Mouse (Mus musculus) kidney, postnatal 25 days (tissue): Measurements from ENCODE around the gene Tnfrsf26.

ENCODE experiments used
- DNase-seq, 2 experiments: peaks; one replicate each; pipeline ENCODE4 v3.0.0; 2021; ENCODE audit warnings: mixed read lengths in 2 of 2

The Tnfrsf26 gene

GRCm38 (mm10) chr7:143599428-143600230, 28.9 kb downstream of the Tnfrsf26 start, which contains the start of gene Cars:
Cars (minus strand) TSS chr7:143600090.
- DNase-seq = peak; percentile 97

DNA sequence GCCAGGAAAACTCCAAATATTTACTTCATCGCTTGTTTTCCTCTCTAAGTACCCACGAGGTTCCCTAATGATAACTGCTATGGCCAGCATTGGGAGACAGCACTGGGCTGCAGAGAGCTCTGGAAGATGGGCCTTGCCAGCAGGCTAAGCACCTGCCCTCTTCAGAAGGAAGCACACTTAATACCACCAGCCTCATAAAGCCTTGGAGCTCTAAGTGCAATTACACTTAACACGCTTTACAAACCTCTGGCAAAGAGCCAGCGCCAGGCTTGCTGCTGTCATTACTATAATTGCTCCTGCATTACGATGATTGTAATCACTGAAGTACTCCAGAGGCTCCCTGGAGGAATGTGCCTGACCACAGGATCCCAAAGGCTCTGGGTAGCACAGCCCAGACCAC, 33.7 kb downstream of the Tnfrsf26 start:
- peak; percentile 39 to 49 for DNase-seq

- DNase-seq = no peak
These were observed 36.3 kb downstream of the Tnfrsf26 start for GRCm38 (mm10) chr7:143592255-143592654.

DNA sequence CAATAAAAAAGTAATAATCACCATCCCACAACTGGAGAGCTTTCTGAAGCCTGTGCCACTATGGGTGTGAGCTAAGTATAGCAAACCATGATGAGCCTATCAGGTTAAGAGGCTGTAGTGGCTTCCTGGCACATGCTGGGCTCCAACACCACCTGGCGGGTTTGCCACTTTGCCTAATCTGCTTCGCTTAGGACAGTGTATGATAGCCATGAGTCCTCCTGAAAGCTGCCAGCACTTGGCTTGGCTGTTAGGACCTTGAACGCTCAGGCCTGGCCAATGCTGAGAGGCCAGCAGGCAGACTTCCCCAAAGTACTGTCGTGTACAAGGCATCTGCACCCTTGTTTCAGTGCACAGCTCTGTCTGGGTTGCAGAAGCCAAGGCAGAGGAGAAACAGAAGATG, 40.5 kb downstream of the Tnfrsf26 start:
- DNase-seq = no peak

GRCm38 (mm10) chr7:143587586-143587985, 40.9 kb downstream of the Tnfrsf26 start:
- DNase-seq = no peak

GRCm38 (mm10) chr7:143583956-143584355, 44.6 kb downstream of the Tnfrsf26 start:
- peak; percentile 73 to 78 for DNase-seq

DNA sequence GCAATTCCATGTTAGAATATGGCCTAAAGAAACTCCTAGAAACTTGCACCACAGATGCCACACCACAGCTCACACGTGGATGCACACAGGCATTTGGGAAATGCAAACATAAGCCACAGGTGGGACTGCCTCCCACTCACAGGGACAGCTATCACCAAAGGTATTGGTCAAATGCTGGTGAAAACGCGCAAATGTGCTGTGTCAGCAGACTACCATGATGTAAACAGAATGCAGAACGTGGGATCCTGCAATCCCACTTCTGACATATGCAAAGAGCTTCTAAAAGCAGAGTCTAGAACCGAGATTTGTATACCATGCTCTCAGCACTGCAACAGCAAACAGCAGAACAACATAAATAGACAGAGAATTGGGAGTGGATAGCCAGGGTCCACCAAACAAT, 45.5 kb downstream of the Tnfrsf26 start:
- no peak for DNase-seq

- no peak for DNase-seq
These were observed 52.8 kb downstream of the Tnfrsf26 start for GRCm38 (mm10) chr7:143575751-143576150.

GRCm38 (mm10) chr7:143565648-143566039, 62.9 kb downstream of the Tnfrsf26 start:
- no peak for DNase-seq

DNA sequence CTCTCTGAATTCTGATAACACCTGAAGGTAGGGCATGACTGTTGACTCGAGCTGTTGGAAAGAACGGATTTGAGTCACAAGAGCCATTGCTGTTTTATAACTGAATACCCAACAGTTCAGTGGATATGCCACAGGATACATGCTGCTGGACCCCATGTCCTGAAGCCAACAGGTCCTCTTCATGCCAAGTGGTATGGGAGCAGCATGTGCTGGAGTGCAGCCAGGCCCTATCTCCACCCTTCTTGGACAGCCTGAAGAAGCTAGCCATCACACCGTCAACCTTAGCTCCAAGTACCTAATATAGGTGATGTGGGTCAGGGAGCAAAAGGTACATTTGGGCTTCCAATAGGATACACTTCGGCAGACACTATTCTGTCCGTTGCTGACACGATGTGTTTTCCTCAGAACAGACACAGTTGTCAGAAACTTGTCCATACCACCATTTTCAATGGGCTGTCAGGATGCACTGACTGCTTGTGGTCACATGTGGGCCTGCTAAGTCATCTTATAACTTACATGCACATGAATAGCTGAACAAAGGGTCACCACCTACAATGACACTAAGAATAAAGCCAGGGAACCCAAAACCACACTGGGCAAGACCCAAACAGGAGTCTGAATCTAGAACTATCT, 63.4 kb downstream of the Tnfrsf26 start:
- no peak for DNase-seq

DNA sequence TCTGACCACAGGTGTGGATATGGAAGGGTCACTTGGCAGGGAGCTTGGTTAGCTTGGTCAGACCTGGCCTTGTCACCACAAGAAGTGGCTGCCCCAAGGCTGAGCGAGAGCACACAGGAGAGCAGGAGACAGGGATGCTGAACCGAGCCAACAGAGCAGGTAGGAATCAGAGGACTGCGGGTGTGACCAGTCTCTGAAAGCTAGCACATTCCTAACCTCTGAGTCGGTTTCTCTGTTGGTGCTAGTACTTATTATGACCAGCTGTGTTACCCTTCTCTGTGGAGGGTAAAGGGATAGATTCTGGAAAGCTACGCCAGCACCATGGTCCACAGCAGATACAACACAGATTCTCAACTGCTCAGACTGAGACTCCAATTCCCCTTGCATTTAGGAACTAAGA, 64.7 kb downstream of the Tnfrsf26 start:
- DNase-seq = no peak
